Mouse (Mus musculus): ENCODE data around the gene Lrrc63. TPM values are rescaled to one million over a fixed set of nuclear protein-coding genes. Genes with fewer than 3 reads are reported as not detected.

Lrrc63 gene
- 0.14 TPM in 1 of 2 replicates, not detected in the other for polyA plus RNA-seq (2014; fragmentation: Nextera tagmentation; extraction: Ambion mirVana)

- Histone ChIP-seq H3K27me3 (ENCODE audit: control insufficient read depth, insufficient read depth, low read length) (no peaks in the 10 kb centered on the region), H3K36me3 (ENCODE audit: control insufficient read depth, insufficient read depth, low read length) (no peaks in the 10 kb centered on the region), H3K4me1 (ENCODE audit: control insufficient read depth, insufficient read depth, low read length) (no peaks in the 10 kb centered on the region), H3K4me2 (ENCODE audit: low read depth, severe bottlenecking) (peak within 1 kb of the TSS; percentile 72), H3K9ac (ENCODE audit: low read length) (peak within 1 kb of the TSS; percentile 65), H3K27ac (replicated peaks; ENCODE audit: low read depth, low read length) (no peak within 1 kb of the TSS), H3K9me3 (ENCODE audit: control insufficient read depth, low read length) (no peaks in the 10 kb centered on the region), H3K4me3 (ENCODE audit: low read depth, low read length) (peak within 1 kb of the TSS; percentile 48)
- ATAC-seq (ENCODE audit: insufficient number of reproducible peaks, low FRiP score, low TSS enrichment, low read depth) (peak; percentile 89), DNase-seq (ENCODE audit: low spot score) (peak; percentile 88)
- WGBS: 0% methylated on average over 37 of the region's 42 CpGs
These were observed at the start of gene Lrrc63, which contains the start of gene Lcp1 for GRCm38 (mm10) chr14:75130501-75131318. Gene Lrrc63 (minus strand): TSS chr14:75130881. Gene Lcp1 (plus strand): TSS chr14:75131101.

- no peaks in the 10 kb centered on the region for H3K36me3 ChIP-seq (ENCODE audit: control insufficient read depth, insufficient read depth, low read length)
- H3K27ac ChIP-seq (replicated peaks; ENCODE audit: low read depth, low read length): no peak overlapping the region
- no peak overlapping the region for H3K4me2 ChIP-seq (ENCODE audit: low read depth, severe bottlenecking)
- no peaks in the 10 kb centered on the region for H3K9me3 ChIP-seq (ENCODE audit: control insufficient read depth, low read length)
- H3K27me3 ChIP-seq (ENCODE audit: control insufficient read depth, insufficient read depth, low read length): no peaks in the 10 kb centered on the region
- DNase-seq (ENCODE audit: low spot score) (no peak), ATAC-seq (ENCODE audit: insufficient number of reproducible peaks, low FRiP score, low TSS enrichment, low read depth) (no peak)
- H3K9ac ChIP-seq (ENCODE audit: low read length): no peak overlapping the region
- WGBS: 83% methylated on average over 20 of the region's 20 CpGs
- H3K4me1 ChIP-seq (ENCODE audit: control insufficient read depth, insufficient read depth, low read length): no peaks in the 10 kb centered on the region
- H3K4me3 ChIP-seq (ENCODE audit: low read depth, low read length): no peak overlapping the region
These were observed 48.7 kb upstream of the Lrrc63 start for GRCm38 (mm10) chr14:75179255-75179963.

- Histone ChIP-seq H3K4me1 (ENCODE audit: control insufficient read depth, insufficient read depth, low read length) (no peaks in the 10 kb centered on the region), H3K27ac (replicated peaks; ENCODE audit: low read depth, low read length) (no peak overlapping the region), H3K4me2 (ENCODE audit: low read depth, severe bottlenecking) (no peak overlapping the region), H3K27me3 (ENCODE audit: control insufficient read depth, insufficient read depth, low read length) (no peaks in the 10 kb centered on the region), H3K36me3 (ENCODE audit: control insufficient read depth, insufficient read depth, low read length) (no peaks in the 10 kb centered on the region), H3K9ac (ENCODE audit: low read length) (no peak overlapping the region), H3K9me3 (ENCODE audit: control insufficient read depth, low read length) (no peaks in the 10 kb centered on the region), H3K4me3 (ENCODE audit: low read depth, low read length) (no peak overlapping the region)
- WGBS: 83% methylated on average over 10 of the region's 10 CpGs
- ATAC-seq (ENCODE audit: insufficient number of reproducible peaks, low FRiP score, low TSS enrichment, low read depth) (no peak), DNase-seq (ENCODE audit: low spot score) (no peak)
These were observed 48.1 kb upstream of the Lrrc63 start for GRCm38 (mm10) chr14:75178801-75179211.

GRCm38 (mm10) chr14:75178384-75178793 lies 47.7 kb upstream of the Lrrc63 start:
- Histone ChIP-seq H3K4me3 (ENCODE audit: low read depth, low read length) (no peak overlapping the region), H3K9me3 (ENCODE audit: control insufficient read depth, low read length) (no peaks in the 10 kb centered on the region), H3K27me3 (ENCODE audit: control insufficient read depth, insufficient read depth, low read length) (no peaks in the 10 kb centered on the region), H3K36me3 (ENCODE audit: control insufficient read depth, insufficient read depth, low read length) (no peaks in the 10 kb centered on the region), H3K9ac (ENCODE audit: low read length) (no peak overlapping the region), H3K27ac (replicated peaks; ENCODE audit: low read depth, low read length) (no peak overlapping the region), H3K4me2 (ENCODE audit: low read depth, severe bottlenecking) (no peak overlapping the region), H3K4me1 (ENCODE audit: control insufficient read depth, insufficient read depth, low read length) (no peaks in the 10 kb centered on the region)
- no peak for DNase-seq (ENCODE audit: low spot score)
- ATAC-seq (ENCODE audit: insufficient number of reproducible peaks, low FRiP score, low TSS enrichment, low read depth): no peak
- WGBS: 77% methylated on average over 14 of the region's 14 CpGs

- no peak for DNase-seq (ENCODE audit: low spot score)
- no peak overlapping the region for H3K27ac ChIP-seq (replicated peaks; ENCODE audit: low read depth, low read length)
- no peaks in the 10 kb centered on the region for H3K27me3 ChIP-seq (ENCODE audit: control insufficient read depth, insufficient read depth, low read length)
- H3K4me1 ChIP-seq (ENCODE audit: control insufficient read depth, insufficient read depth, low read length): no peaks in the 10 kb centered on the region
- H3K36me3 ChIP-seq (ENCODE audit: control insufficient read depth, insufficient read depth, low read length): no peaks in the 10 kb centered on the region
- H3K9ac ChIP-seq (ENCODE audit: low read length): no peak overlapping the region
- no peak overlapping the region for H3K4me3 ChIP-seq (ENCODE audit: low read depth, low read length)
- ATAC-seq (ENCODE audit: insufficient number of reproducible peaks, low FRiP score, low TSS enrichment, low read depth): no peak
- 85% methylated on average over 3 of the region's 3 CpGs for WGBS
- H3K9me3 ChIP-seq (ENCODE audit: control insufficient read depth, low read length): no peaks in the 10 kb centered on the region
- no peak overlapping the region for H3K4me2 ChIP-seq (ENCODE audit: low read depth, severe bottlenecking)
These were observed 46.7 kb upstream of the Lrrc63 start for GRCm38 (mm10) chr14:75177400-75177799.

- Histone ChIP-seq H3K4me3 (ENCODE audit: low read depth, low read length) (no peak overlapping the region), H3K9me3 (ENCODE audit: control insufficient read depth, low read length) (no peaks in the 10 kb centered on the region), H3K36me3 (ENCODE audit: control insufficient read depth, insufficient read depth, low read length) (no peaks in the 10 kb centered on the region), H3K27me3 (ENCODE audit: control insufficient read depth, insufficient read depth, low read length) (no peaks in the 10 kb centered on the region), H3K9ac (ENCODE audit: low read length) (no peak overlapping the region), H3K27ac (replicated peaks; ENCODE audit: low read depth, low read length) (no peak overlapping the region), H3K4me1 (ENCODE audit: control insufficient read depth, insufficient read depth, low read length) (no peaks in the 10 kb centered on the region), H3K4me2 (ENCODE audit: low read depth, severe bottlenecking) (no peak overlapping the region)
- DNase-seq (ENCODE audit: low spot score): no peak
- whole genome bisulfite sequencing: 66% methylated on average over 4 of the region's 4 CpGs
- ATAC-seq (ENCODE audit: insufficient number of reproducible peaks, low FRiP score, low TSS enrichment, low read depth): no peak
These were observed 45.9 kb upstream of the Lrrc63 start for GRCm38 (mm10) chr14:75176425-75177045.

- H3K9ac ChIP-seq (ENCODE audit: low read length): no peak overlapping the region
- no peaks in the 10 kb centered on the region for H3K36me3 ChIP-seq (ENCODE audit: control insufficient read depth, insufficient read depth, low read length)
- WGBS: 85% methylated on average over 7 of the region's 7 CpGs
- H3K9me3 ChIP-seq (ENCODE audit: control insufficient read depth, low read length): no peaks in the 10 kb centered on the region
- H3K27ac ChIP-seq (replicated peaks; ENCODE audit: low read depth, low read length): no peak overlapping the region
- no peaks in the 10 kb centered on the region for H3K27me3 ChIP-seq (ENCODE audit: control insufficient read depth, insufficient read depth, low read length)
- H3K4me1 ChIP-seq (ENCODE audit: control insufficient read depth, insufficient read depth, low read length): no peaks in the 10 kb centered on the region
- H3K4me3 ChIP-seq (ENCODE audit: low read depth, low read length): no peak overlapping the region
- ATAC-seq (ENCODE audit: insufficient number of reproducible peaks, low FRiP score, low TSS enrichment, low read depth) (no peak), DNase-seq (ENCODE audit: low spot score) (no peak)
- H3K4me2 ChIP-seq (ENCODE audit: low read depth, severe bottlenecking): no peak overlapping the region
These were observed 45.1 kb upstream of the Lrrc63 start for GRCm38 (mm10) chr14:75175781-75176180.

- Histone ChIP-seq H3K36me3 (ENCODE audit: control insufficient read depth, insufficient read depth, low read length) (no peaks in the 10 kb centered on the region), H3K9me3 (ENCODE audit: control insufficient read depth, low read length) (no peaks in the 10 kb centered on the region), H3K4me1 (ENCODE audit: control insufficient read depth, insufficient read depth, low read length) (no peaks in the 10 kb centered on the region), H3K9ac (ENCODE audit: low read length) (no peak overlapping the region), H3K4me3 (ENCODE audit: low read depth, low read length) (no peak overlapping the region), H3K27ac (replicated peaks; ENCODE audit: low read depth, low read length) (no peak overlapping the region), H3K4me2 (ENCODE audit: low read depth, severe bottlenecking) (no peak overlapping the region), H3K27me3 (ENCODE audit: control insufficient read depth, insufficient read depth, low read length) (no peaks in the 10 kb centered on the region)
- 83% methylated on average over 9 of the region's 9 CpGs for WGBS
- ATAC-seq (ENCODE audit: insufficient number of reproducible peaks, low FRiP score, low TSS enrichment, low read depth) (no peak), DNase-seq (ENCODE audit: low spot score) (no peak)
These were observed 44.3 kb upstream of the Lrrc63 start for GRCm38 (mm10) chr14:75174731-75175555.

All from limb, embryonic 11.5 days (tissue).